Mouse (Mus musculus): Measurements from ENCODE around the gene Med25. TPM values are rescaled to one million over a fixed set of nuclear protein-coding genes. Genes with fewer than 3 reads are reported as not detected.
"Not testable (repeated sequence)": the region's sequence is repeated elsewhere in the genome, so short reads cannot be mapped to it uniquely, and the experiment has no call there.

Gene Med25
- total RNA-seq, 2 experiments from 2014 or later: 76.9 to 81.1 TPM

GRCm38 (mm10) chr7:44895206-44895592, 2.7 kb upstream of the Med25 start:
- intact Hi-C loops (cut with DNase I): loop anchor here (5.0 kb wide), 1 partner anchor 38 kb away; the partner anchor contains the start of gene Pnkp
- no peak for DNase-seq

DNA sequence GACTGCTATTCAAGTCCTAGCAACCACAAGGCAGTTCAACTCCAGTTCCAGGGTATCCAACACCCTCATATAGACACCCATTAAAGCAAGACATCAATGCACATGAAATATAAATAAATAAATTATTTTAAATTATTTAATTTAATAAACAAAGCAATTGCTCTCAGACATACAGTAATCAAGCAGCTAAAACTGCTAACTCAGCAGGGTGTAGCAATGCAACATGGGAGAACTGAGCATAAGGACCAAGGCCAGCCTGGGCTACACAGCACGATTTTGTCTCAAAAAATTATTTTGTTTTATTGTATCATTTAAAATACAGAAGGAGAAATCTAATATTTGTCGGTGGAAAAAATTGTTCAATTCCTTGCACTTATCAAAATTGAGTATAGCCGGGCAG, 1.7 kb upstream of the Med25 start:
- intact Hi-C loops (cut with DNase I): no loop called here

DNA sequence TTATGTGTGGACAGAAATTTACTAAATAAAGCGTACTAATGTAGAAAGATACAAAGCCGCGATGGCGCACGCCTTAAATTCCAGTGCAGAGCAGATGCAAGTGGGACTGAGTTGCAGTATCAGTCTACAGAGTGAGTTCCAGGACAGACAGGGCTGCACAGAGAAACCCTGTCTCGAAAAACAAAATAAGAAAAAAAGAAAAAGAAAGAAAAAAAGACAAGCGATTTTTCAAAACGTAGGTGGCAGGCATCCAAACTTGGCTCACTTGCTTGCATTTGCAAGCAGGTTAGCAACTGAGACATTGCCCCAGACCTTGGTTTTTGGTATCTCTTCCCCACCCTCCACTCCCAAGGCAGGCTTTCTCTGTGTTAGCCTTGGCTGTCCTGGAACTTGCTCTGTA, 685 bp upstream of the Med25 start:
- intact Hi-C loops (cut with DNase I): no loop called here
- DNase-seq: no peak

More for the DNA sequence above, 1.7 kb upstream of the Med25 start:
- DNase-seq: no peak

GRCm38 (mm10) chr7:44891611-44892010, 901 bp downstream of the Med25 start:
- DNase-seq: no peak
- intact Hi-C loops (cut with DNase I): no loop called here

DNA sequence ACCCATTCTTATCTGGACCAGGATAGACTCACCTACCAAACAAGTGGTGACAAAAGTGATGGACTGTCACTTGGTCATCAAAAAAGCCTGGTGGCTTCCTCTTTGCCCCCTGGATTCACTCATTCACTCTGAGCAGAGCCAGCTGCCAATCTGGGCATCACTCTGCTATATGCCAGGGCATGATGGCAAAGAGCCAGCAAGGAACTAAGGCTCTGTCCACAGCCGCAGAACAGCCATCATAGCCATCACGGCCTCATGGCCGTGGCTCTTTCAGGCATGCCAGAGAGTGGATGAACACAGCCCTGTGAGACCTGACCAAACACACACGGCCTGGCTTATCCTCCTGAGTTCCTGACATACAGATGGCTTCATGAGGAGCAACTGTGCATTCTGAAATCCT, 1.8 kb downstream of the Med25 start:
- intact Hi-C loops (cut with DNase I): no loop called here

GRCm38 (mm10) chr7:44890180-44890579, 2.3 kb downstream of the Med25 start:
- intact Hi-C loops (cut with DNase I): no loop called here
- DNase-seq: no peak

More for the DNA sequence above, 1.8 kb downstream of the Med25 start:
- no peak for DNase-seq

DNA sequence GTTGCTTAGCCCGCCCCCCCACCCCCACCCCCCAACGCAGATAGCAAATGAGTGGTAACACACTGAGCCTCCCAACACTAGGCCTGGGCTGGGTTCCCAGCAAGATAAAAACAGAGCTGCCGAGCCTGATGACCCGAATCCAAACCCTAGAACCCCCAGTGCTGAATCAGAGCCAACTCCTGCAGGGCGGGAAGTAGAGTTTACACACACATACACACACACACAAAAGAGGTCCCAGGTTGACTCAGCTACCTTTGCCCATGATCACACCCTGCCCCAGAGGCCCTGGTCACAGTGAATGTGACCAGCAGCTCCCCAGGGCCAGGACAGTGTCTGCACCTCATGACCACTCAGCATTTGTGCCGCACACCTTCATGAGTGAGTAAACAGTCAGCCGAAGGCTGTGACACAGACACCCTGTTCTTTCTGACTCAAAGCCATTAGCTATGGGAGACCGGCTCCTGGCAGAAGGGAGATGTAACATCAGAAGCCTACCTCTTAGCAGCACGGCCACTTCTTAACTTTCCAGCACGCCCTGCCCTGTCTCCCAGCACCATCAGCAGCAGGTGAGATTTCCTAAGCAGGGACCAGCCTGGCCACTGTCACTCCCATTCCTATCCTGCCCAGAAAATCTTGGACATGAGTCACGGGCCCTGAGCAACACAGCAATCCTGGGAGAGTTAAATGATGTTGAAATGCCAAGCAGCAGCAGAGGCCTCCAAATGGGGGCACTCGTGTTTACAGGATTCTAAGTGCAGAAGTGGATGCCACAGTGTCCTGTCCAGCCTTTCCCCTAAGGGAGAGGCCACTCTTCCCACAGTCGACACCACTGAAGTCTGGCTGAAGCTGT, 4.0 kb downstream of the Med25 start:
- no peak for DNase-seq
- intact Hi-C loops (cut with DNase I): no loop called here

DNA sequence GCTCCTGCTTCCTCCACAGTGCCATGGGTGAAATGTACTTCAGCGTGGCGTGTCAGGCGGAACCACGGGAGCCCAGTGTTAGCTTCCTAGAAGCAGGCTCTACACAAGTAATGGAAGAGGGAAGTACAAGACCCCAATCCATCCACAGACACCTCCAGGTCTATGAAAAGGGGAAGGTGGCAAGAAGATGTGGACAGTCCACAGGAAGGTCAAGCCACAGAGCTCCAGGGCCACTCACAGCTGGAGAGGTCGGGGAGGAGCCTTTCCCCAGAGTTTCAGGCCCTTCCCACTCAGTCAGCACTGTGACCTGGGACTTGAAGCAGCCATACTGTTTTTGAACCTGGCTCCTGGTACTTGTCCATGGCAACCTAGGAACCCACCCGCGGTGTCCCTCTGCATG, 5.5 kb downstream of the Med25 start:
- no peak for DNase-seq
- intact Hi-C loops (cut with DNase I): no loop called here

DNA sequence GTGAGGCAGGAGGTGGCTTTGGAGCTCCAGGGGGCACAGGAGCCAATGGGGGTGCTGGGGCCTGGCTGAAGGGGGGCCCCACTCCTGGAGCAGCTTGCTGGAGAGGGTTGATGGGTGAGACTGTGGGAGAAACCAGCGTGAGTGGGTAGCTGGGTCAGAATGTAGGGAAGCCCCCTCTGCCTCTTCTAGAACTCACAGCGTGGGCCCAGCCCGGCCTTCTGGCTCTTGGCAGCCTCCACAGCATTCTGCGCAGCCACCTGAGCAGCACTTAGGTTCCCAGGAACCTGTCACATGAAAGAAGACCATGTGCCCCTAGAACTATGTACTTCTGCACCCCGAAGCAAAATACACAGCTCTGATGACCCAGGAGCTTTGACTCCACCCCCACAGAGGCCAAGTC, 7.9 kb downstream of the Med25 start:
- DNase-seq: no peak
- intact Hi-C loops (cut with DNase I): no loop called here

DNA sequence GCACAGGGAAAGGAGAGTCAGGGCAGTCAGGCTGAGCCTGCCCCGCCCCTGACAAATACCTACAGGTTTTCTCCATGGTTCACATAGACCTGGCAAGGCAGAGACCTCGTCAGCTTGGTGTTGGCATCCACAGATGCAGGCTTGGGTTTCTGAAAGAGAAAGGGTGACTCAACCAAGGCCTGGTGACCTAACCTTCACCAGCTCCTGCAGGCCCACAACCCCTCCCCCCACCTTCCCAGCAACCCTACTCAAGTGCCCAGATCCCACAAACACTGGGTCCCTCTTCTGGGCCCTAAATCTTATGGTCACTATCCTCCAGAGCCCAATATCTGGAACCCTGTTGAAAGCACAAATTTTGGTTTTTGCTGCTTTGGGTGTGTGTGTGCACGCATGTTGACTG, 9.5 kb downstream of the Med25 start:
- intact Hi-C loops (cut with DNase I): no loop called here
- no peak for DNase-seq

GRCm38 (mm10) chr7:44877833-44878232, 14.7 kb downstream of the Med25 start:
- no peak for DNase-seq

GRCm38 (mm10) chr7:44871774-44872173, 20.7 kb downstream of the Med25 start:
- intact Hi-C loops (cut with DNase I); DNase-seq: not testable (repeated sequence)

More at GRCm38 (mm10) chr7:44877833-44878232, 14.7 kb downstream of the Med25 start:
- intact Hi-C loops (cut with DNase I): no loop called here

DNA sequence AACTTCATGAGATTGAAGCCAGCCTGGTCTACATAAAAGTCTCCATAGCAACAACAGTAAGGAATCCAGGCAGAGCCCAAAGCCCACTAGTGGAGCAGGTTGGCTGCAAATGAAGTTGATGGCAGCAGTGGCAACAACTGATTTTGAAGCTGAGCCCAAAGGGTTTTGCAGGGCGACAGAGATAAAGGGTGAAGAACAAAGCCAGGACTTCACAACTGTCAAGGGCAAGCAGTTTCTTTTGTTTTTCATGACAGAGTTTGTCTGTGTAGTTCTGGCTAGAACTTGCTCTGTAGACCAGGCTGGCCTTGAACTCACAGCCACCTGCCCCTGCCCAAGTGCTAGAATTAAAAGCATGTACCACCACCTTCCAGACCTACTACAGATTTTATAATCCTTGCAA, 21.3 kb downstream of the Med25 start:
- intact Hi-C loops (cut with DNase I): no loop called here

GRCm38 (mm10) chr7:44870614-44871013, 21.9 kb downstream of the Med25 start:
- intact Hi-C loops (cut with DNase I): no loop called here
- DNase-seq: no peak

More for the DNA sequence above, 21.3 kb downstream of the Med25 start:
- DNase-seq: no peak

- intact Hi-C loops (cut with DNase I): loop anchor here (2.0 kb wide), 1 partner anchor 15 kb away; no protein-coding TSS in a partner anchor
- peak; percentile 85 to 90 for DNase-seq
These were observed 22.6 kb downstream of the Med25 start, which contains the start of gene Ptov1 for GRCm38 (mm10) chr7:44869697-44870528. Gene Ptov1, minus strand, starts transcription at chr7:44869788.

DNA sequence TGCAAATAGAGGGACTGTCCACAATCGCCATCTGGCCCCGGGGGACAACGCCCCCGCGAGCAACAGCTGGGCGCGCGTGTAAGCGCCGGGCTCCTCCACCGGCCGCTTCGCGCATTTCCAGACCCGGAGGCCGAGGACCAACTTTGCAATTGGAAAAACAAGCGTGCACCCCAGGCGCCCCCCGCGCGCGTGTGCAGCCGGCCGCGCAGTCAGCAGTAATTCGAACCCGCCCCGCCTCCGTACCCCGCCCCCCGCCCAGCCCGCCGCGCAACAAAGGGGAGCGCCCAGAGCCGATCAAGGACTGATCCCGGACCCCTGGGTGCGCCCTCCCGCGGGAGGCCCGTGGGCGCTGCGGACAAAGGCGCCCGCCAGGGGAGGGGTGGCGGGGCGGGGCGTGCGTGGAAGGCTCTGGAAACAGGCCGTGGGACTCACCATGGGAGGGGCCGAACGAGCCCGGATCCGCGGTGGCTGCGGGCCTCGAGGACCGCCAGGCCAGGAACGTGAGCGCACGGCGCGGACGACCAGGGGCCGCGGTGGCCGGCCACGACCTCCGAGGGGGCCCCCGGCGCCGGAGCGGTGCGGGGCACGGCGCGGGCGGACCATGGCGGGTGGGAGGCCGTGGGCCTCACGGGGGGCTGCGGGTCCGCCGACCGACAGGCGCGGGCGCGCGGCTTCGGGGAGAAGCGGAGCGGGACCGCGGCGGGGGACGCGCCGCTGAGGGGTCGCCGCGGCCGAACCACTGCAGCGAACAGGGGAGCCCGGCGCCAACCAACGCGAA, 23.4 kb downstream of the Med25 start:
- peak; percentile 71 to 80 for DNase-seq
- intact Hi-C loops (cut with DNase I): loop anchor here (2.0 kb wide), 1 partner anchor 14 kb away; no protein-coding TSS in a partner anchor

GRCm38 (mm10) chr7:44868465-44868864, 24.0 kb downstream of the Med25 start:
- intact Hi-C loops (cut with DNase I): loop anchor here (2.0 kb wide), 1 partner anchor 14 kb away; no protein-coding TSS in a partner anchor

GRCm38 (mm10) chr7:44867802-44868201, 24.7 kb downstream of the Med25 start:
- intact Hi-C loops (cut with DNase I): loop anchor here (2.0 kb wide), 1 partner anchor 13 kb away; no protein-coding TSS in a partner anchor
- no peak for DNase-seq

More at GRCm38 (mm10) chr7:44868465-44868864, 24.0 kb downstream of the Med25 start:
- DNase-seq: no peak

- intact Hi-C loops (cut with DNase I): no loop called here
- DNase-seq: no peak
These were observed 25.4 kb downstream of the Med25 start for GRCm38 (mm10) chr7:44867010-44867702.
